Mouse (Mus musculus) E14TG2a.4 (cell line): ENCODE measurements around the gene Igf1r.

Experiments
- CTCF ChIP-seq: conservative IDR thresholded peaks from 2 replicates; pipeline ENCODE4 v1.5.1; 2014; ENCODE audit warnings: low read length
- NANOG ChIP-seq: IDR thresholded peaks from 2 replicates; pipeline ENCODE4 v1.6.1; 2014; ENCODE audit warnings: borderline replicate concordance, low read length, mixed read lengths
- POU5F1 ChIP-seq: IDR thresholded peaks from 2 replicates; pipeline ENCODE4 v1.6.1; 2014; ENCODE audit warnings: low read length, borderline replicate concordance

GRCm38 (mm10) chr7:68111532-68111931, 158.9 kb downstream of the Igf1r start:
- TF ChIP-seq CTCF = no peak
- no peak for TF ChIP-seq NANOG
- TF ChIP-seq POU5F1 = no peak
